Mouse (Mus musculus): ENCODE results near the gene Anpep.

DNA sequence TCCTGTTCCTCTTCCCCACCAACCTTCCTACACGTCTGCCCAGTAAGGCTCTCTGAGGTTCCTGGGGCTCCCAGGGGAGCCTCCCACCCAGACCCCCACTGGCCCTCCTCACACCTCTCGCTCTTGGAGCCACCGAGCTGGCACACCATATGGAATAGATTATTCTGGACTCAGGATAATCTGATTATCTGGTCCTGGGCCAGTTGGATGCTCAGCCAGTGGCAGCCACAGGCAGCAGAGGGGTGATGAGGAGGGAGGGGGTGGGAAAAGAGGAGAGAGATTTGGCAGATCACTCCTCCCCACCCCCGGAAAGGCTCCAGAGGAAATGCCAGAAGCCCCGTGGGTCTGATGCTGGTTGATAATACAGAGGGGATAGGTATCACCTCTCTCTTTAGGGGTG, 62.3 kb downstream of the Anpep start:
- TF ChIP-seq CTCF (conservative IDR thresholded peaks at IDR 0.05; ENCODE audit: low read length) (no peak), NANOG (IDR thresholded peaks at IDR 0.05; ENCODE audit: borderline replicate concordance, low read length) (no peak)

Measured in E14TG2a.4 (cell line).